Mouse (Mus musculus) layer of hippocampus, postnatal 10 days (tissue): ENCODE measurements at regions not wholly inside any gene's neighbourhood (a gene's known extent, or its start where the extent isn't known, plus 50 kb on each side); places are given as distances from the start of the nearest gene placed in this dataset.

Experiments used
- DNase-seq, 2 experiments: peaks; one replicate each; pipeline ENCODE4 v3.0.0; 2021; ENCODE audit warnings: low spot score in 2 of 2

DNA sequence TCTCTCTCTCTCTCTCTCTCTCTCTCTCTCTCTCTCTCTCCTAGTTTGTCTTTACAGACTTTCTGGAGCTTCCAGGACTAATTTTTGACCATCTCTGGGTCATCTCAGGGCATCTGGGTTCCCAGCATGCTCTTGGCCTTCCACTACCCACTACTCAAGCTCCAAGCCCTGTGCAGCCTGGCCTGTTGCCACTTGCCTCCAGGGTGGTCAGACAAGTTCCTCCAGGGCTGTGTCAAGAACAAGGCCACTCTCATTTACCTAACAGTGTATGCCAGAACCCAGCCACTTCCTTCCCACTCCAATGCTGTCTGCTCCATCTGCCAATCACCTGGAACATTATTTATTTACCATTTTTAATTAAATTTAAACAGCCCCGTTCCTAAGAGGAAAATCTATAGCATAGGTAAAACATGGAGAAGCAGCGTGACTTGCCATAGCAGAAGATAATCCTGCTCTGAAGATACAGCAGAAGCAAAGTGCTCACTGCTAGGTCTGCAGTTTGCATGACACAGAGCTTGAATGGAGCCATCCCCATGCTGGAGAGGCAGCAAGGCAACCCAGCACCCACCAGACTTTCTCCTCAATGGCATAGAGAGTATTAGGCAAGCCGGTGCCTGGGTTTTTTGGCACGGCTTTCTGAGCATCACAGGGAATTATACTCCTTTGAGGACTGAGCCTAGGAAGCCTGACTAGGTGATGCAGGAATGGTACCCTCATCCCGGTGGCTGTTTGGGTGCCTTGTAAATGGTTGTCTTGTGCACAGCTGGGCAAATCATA is 54.0 kb downstream of the Foxi1 start:
- DNase-seq: peak in 1 of 2 experiments; percentile 16

DNA sequence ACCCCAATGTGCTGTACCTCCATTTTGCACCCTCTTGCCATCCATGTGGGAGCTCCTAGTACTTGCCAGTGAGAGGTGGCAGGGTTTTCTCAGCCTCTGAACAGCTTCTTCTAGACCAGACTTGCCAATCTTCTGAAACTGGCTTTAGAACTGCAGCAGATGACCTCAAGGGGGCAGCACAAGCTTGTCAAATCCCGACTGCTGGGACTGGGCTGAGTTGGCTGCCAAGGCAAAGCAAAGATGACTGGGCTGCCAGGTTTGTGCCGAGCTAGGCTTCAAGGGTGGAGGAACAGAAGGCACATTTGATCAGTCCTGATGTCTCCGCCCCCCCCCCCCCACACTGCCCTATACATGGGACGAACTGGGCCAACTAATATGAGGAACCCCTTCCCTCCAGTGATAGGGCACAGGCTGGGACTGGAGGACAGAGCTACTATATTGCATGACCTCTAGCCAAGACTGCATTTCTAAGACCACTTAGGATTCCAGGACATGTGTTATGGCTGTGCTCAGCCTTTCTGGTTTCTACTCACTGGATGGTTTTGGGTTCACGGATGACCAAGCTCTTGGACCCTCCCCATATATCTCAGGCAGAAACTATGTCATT is 51.1 kb upstream of the 4930469K13Rik start:
- peak; percentile 92 to 94 for DNase-seq
